Mouse (Mus musculus) hindbrain, embryonic 11.5 days (tissue): ENCODE measurements around the gene Rnf113a1. TPM values are rescaled to one million over a fixed set of nuclear protein-coding genes. Genes with fewer than 3 reads are reported as not detected.
A peak's percentile ranks its signal among the peaks of the same experiment; 100 is the strongest.
"Not testable (repeated sequence)": the region's sequence is repeated elsewhere in the genome, so short reads cannot be mapped to it uniquely, and the experiment has no call there.

ENCODE experiments used
- ATAC-seq: fragments of 200-750 bp; cut with Nextera tagmentation; 2 replicates; pipeline ENCODE4 v1.8.0; 2017; ENCODE audit warnings: mild to moderate bottlenecking, moderate TSS enrichment, moderate library complexity; ENCODE audit not compliant: low FRiP score
- DNase-seq: peaks from one replicate; pipeline ENCODE4 v3.0.0-alpha.2; 2015; ENCODE audit warnings: low spot score
- H3K27ac ChIP-seq: fragments of 300-500 bp; sonication (generic); 2 replicates; pipeline ENCODE4 v1.5.1; 2014; ENCODE audit warnings: mild to moderate bottlenecking, low read depth, low read length
- H3K27me3 ChIP-seq: fragments of 300-500 bp; sonication (generic); 2 replicates; pipeline ENCODE4 v1.6.1; 2014; ENCODE audit warnings: mild to moderate bottlenecking, low read length, moderate library complexity, mixed read lengths; ENCODE audit not compliant: control insufficient read depth, insufficient read depth
- H3K36me3 ChIP-seq: fragments of 300-500 bp; sonication (generic); 2 replicates; pipeline ENCODE4 v1.6.1; 2014; ENCODE audit warnings: mild to moderate bottlenecking, low read length, moderate library complexity, mixed read lengths; ENCODE audit not compliant: control insufficient read depth, insufficient read depth
- H3K4me1 ChIP-seq: fragments of 300-500 bp; sonication (generic); replicated peaks from 2 replicates; pipeline ENCODE4 v1.6.1; 2014; ENCODE audit warnings: low read length, mixed read lengths; ENCODE audit not compliant: control insufficient read depth, insufficient read depth
- H3K4me2 ChIP-seq: fragments of 300-500 bp; sonication (generic); replicated peaks from 2 replicates; pipeline ENCODE4 v1.6.1; 2014; ENCODE audit warnings: mild to moderate bottlenecking, low read depth, low read length
- H3K4me3 ChIP-seq: fragments of 300-500 bp; sonication (generic); 2 replicates; pipeline ENCODE4 v1.5.1; 2014; ENCODE audit warnings: low read depth, low read length
- H3K9ac ChIP-seq: fragments of 300-500 bp; sonication (generic); 2 replicates; pipeline ENCODE4 v1.6.1; 2014; ENCODE audit warnings: low read depth, low read length
- H3K9me3 ChIP-seq: fragments of 300-500 bp; sonication (generic); 2 replicates; pipeline ENCODE4 v1.6.1; 2016; ENCODE audit warnings: low read length; ENCODE audit not compliant: control insufficient read depth
- WGBS: fragments of 180-500 bp; shearing (Covaris S2); extraction: QIAGEN DNeasy Blood & Tissue Kit; methylation state at CpG from one replicate; pipeline ENCODE4 v1.1.7; 2014; 5-methylcytosine and 5-hydroxymethylcytosine counted together
- polyA plus RNA-seq: library from polyadenylated mRNA; unstranded; fragments of >200 nt; fragmentation: Nextera tagmentation; extraction: Ambion mirVana; gene quantifications from 2 replicates; pipeline ENCODE4 v1.2.1, GENCODE M21; 2014

Rnf113a1 gene
- polyA plus RNA-seq, 1 experiment from 2014 or later = 16.1 TPM

GRCm38 (mm10) chrX:37184401-37184800 is 6.6 kb upstream of the Rnf113a1 start:
- not testable (repeated sequence) for H3K27me3 ChIP-seq, H3K9me3 ChIP-seq, H3K27ac ChIP-seq, H3K4me1 ChIP-seq, H3K4me3 ChIP-seq, H3K36me3 ChIP-seq, ATAC-seq, H3K4me2 ChIP-seq, H3K9ac ChIP-seq, DNase-seq
- WGBS = 78% methylated on average over 8 of the region's 8 CpGs

- no peaks in the 10 kb centered on the region for H3K4me1 ChIP-seq
- no peaks in the 10 kb centered on the region for H3K9me3 ChIP-seq
- H3K27ac ChIP-seq = no peak overlapping the region
- H3K36me3 ChIP-seq = no peaks in the 10 kb centered on the region
- no peaks in the 10 kb centered on the region for H3K27me3 ChIP-seq
- peak overlapping the region; percentile 49 for H3K4me3 ChIP-seq
- 13% methylated on average over 15 of the region's 20 CpGs for WGBS
- no peak for DNase-seq
- H3K9ac ChIP-seq = peak overlapping the region; percentile 28
- no peak for ATAC-seq
- peak overlapping the region; percentile 52 for H3K4me2 ChIP-seq
Observed at GRCm38 (mm10) chrX:37190755-37191104, 315 bp upstream of the Rnf113a1 start.

- 32% methylated on average over 28 of the region's 28 CpGs for WGBS
- Histone ChIP-seq H3K4me1 (no peaks in the 10 kb centered on the region), H3K4me3 (peak overlapping the region; percentile 49), H3K4me2 (peak overlapping the region; percentile 55), H3K9ac (peak overlapping the region; percentile 49), H3K9me3 (no peaks in the 10 kb centered on the region), H3K36me3 (no peaks in the 10 kb centered on the region), H3K27me3 (no peaks in the 10 kb centered on the region), H3K27ac (no peak overlapping the region)
- peak; percentile 30; the same call in 1 of the 2 replicates for ATAC-seq
- DNase-seq = peak; percentile 38
Observed at GRCm38 (mm10) chrX:37191744-37192379, 817 bp downstream of the Rnf113a1 start.

GRCm38 (mm10) chrX:37198676-37199075 is 7.6 kb downstream of the Rnf113a1 start:
- no peak overlapping the region for H3K4me3 ChIP-seq
- 49% methylated on average over 8 of the region's 8 CpGs for WGBS
- H3K27me3 ChIP-seq = no peaks in the 10 kb centered on the region
- no peaks in the 10 kb centered on the region for H3K9me3 ChIP-seq
- no peaks in the 10 kb centered on the region for H3K4me1 ChIP-seq
- no peak overlapping the region for H3K27ac ChIP-seq
- ATAC-seq (no peak), DNase-seq (no peak)
- no peak overlapping the region for H3K4me2 ChIP-seq
- H3K9ac ChIP-seq = no peak overlapping the region
- H3K36me3 ChIP-seq = no peaks in the 10 kb centered on the region

- DNase-seq = no peak
- Histone ChIP-seq H3K9me3 (no peaks in the 10 kb centered on the region), H3K9ac (no peak within 1 kb of the TSS), H3K27me3 (no peaks in the 10 kb centered on the region), H3K36me3 (no peaks in the 10 kb centered on the region), H3K27ac (no peak within 1 kb of the TSS), H3K4me2 (no peak within 1 kb of the TSS), H3K4me1 (no peaks in the 10 kb centered on the region), H3K4me3 (no peak within 1 kb of the TSS)
- ATAC-seq = no peak
- WGBS = 85% methylated on average over 10 of the region's 10 CpGs
Observed at GRCm38 (mm10) chrX:37210941-37211340, 19.9 kb downstream of the Rnf113a1 start, which contains the start of gene Gm9. Gene Gm9, minus strand, starts transcription at chrX:37211041.

- ATAC-seq, H3K4me2 ChIP-seq, H3K27ac ChIP-seq, H3K27me3 ChIP-seq, H3K4me1 ChIP-seq, H3K4me3 ChIP-seq, DNase-seq, H3K9me3 ChIP-seq, H3K36me3 ChIP-seq, H3K9ac ChIP-seq: not testable (repeated sequence)
- 62% methylated on average over 1 of the region's 1 CpGs for WGBS
Observed at GRCm38 (mm10) chrX:37222158-37222557, 31.1 kb downstream of the Rnf113a1 start, which contains the start of gene Rhox1. Gene Rhox1, minus strand, starts transcription at chrX:37222258.

Other genes starting within 250 kb of the Rnf113a1 start
- 57.5 and 62.8 TPM in 2 replicates for gene Sept6, start 199.5 kb upstream of the Rnf113a1 start, polyA plus RNA-seq
- gene Sowahd, start 142.4 kb upstream of the Rnf113a1 start, polyA plus RNA-seq = not detected in 2 replicates
- gene Rpl39, start 105.8 kb upstream of the Rnf113a1 start, polyA plus RNA-seq = 414 and 431 TPM in 2 replicates
- gene Upf3b, start 80.9 kb upstream of the Rnf113a1 start, polyA plus RNA-seq = 19.0 and 27.6 TPM in 2 replicates
- gene Nkap, start 64.5 kb upstream of the Rnf113a1 start, polyA plus RNA-seq = 22.3 and 25.9 TPM in 2 replicates
- gene Akap14, start 22.4 kb upstream of the Rnf113a1 start, polyA plus RNA-seq = 0.50 and 0.57 TPM in 2 replicates
- gene Ndufa1, start 82 bp upstream of the Rnf113a1 start, polyA plus RNA-seq = 443 and 479 TPM in 2 replicates
- not detected in 2 replicates for gene Gm9, start 19.8 kb downstream of the Rnf113a1 start, polyA plus RNA-seq
- not detected in 2 replicates for gene Rhox1, start 31.0 kb downstream of the Rnf113a1 start, polyA plus RNA-seq
- gene Rhox2a, start 53.7 kb downstream of the Rnf113a1 start, polyA plus RNA-seq = 0.26 and 0.29 TPM in 2 replicates
- gene Rhox3a, start 58.7 kb downstream of the Rnf113a1 start, polyA plus RNA-seq = not detected in 2 replicates
- not detected in 2 replicates for gene Rhox4a, start 74.1 kb downstream of the Rnf113a1 start, polyA plus RNA-seq
- not detected in 2 replicates for gene Rhox3a2, start 188.8 kb downstream of the Rnf113a1 start, polyA plus RNA-seq
- gene Rhox4a2, start 199.6 kb downstream of the Rnf113a1 start, polyA plus RNA-seq = 4.2 TPM in 2 replicates
- 0.85 TPM in 1 of 2 replicates, not detected in the other for gene Rhox2b, start 220.8 kb downstream of the Rnf113a1 start, polyA plus RNA-seq
- gene Rhox4b, start 241.2 kb downstream of the Rnf113a1 start, polyA plus RNA-seq = 0.91 and 1.5 TPM in 2 replicates